Mouse (Mus musculus): ENCODE data around the gene Irf2bp2. TPM values are rescaled to one million over a fixed set of nuclear protein-coding genes. Genes with fewer than 3 reads are reported as not detected.
A peak's percentile ranks its signal among the peaks of the same experiment; 100 is the strongest.

The Irf2bp2 gene
- total RNA-seq (2015) = 95.9 and 105 TPM in 2 replicates
- total RNA-seq (2017) = 93.8 and 99.8 TPM in 2 replicates

DNA sequence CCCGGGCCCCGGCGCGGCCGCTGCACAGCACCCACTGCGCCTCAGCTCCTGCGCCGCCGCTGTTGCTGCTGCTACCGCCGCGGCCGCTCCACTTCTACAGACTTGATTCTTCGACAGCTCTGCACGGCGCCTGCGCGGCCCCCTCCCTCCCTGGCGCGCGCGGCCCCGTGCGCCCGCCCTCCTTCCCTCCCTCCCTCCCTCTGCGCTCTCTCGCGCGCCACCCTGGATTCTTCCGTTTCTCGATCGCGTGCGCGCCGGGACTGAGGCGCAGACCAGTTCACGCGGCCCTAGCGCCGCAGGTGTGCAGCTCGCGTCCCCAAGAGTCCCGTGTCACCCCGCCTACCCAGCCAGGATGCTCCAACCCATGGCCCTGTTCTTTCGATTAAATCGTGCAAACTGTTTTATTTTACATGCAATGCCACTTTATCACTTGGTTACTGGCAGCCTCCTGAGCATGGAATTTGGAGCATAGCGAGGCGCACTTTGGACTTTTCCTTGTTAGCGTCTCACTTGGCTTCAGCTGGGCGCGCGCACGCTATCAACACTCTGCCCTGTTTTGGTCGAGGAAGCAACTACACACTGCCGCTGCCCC, at the start of gene Irf2bp2:
Gene Irf2bp2, minus strand, starts transcription at position 98 of the 592 bp plus-strand sequence.
- ATAC-seq (ENCODE audit: poor library complexity, severe bottlenecking) = peak; percentile 20

DNA sequence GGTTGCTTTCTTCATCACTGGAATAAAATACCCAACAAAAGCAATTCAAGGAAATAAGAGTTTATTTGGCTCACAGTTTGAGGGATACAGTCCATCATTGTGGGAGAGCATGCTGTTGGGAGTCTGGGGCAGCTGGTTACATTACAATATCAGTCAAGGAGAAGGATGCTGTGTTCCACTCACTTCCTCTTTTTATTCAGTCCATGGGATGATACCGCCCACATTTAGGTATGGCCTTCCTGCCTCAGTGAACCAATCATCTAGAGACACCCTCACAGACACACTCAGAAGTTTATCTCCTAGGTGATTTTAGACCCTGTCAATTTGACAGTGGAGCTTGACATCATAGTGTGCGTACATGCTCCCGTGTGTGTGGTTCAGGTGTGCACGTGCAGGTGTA, 48.9 kb upstream of the Irf2bp2 start:
- peak; percentile 58; the same call in 1 of the 2 replicates for ATAC-seq (ENCODE audit: poor library complexity, severe bottlenecking)

GRCm38 (mm10) chr8:126641568-126642295, 47.9 kb upstream of the Irf2bp2 start:
- peak; percentile 28; the same call in 1 of the 2 replicates for ATAC-seq (ENCODE audit: poor library complexity, severe bottlenecking)

DNA sequence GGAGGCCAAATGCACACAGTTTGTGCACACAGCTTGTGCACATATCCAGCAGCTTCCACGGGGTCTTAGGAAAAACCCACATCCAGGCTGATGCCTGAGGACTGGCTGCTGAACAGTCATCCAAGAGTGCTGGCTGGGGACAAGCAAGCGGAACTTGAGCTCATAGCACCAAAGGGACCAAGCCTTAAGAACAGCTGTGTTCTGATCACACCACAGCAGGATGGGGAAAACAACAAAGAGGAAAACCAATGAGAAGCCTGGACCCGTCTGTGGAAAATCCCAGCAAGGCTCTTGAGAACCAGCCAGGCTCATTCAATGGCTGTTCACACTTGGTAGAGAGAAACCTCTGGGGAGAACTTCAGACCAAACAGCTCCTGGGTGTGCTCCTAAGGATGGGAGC, 45.4 kb upstream of the Irf2bp2 start:
- no peak for ATAC-seq (ENCODE audit: poor library complexity, severe bottlenecking)

- no peak for ATAC-seq (ENCODE audit: poor library complexity, severe bottlenecking)
Measured at GRCm38 (mm10) chr8:126638027-126638426, 44.2 kb upstream of the Irf2bp2 start.

DNA sequence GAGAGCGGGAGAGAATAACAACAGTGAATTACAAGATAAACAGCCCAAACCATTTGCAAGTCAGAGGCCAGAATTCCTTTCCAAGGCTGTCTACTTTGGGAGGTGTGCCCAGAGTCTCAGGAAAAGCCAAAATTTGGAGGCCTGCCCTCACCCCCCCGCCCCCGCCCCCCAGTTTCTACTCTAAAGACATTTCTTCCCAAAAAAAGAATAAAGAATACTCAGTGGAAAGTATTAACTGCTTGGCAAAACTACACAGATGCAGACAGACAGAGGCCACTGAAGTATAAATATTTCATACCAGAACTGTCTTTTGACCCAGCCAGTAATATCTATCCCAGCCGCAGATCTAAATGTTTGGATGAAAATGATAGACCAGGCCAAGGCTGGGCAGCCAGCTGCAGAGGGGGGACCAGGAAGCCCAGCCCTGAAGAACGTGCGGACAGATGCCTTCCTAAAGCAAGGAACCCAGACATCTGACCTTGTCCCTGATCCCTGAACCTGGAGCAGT, 40.8 kb upstream of the Irf2bp2 start:
- no peak for ATAC-seq (ENCODE audit: poor library complexity, severe bottlenecking)

GRCm38 (mm10) chr8:126628616-126629015, 34.8 kb upstream of the Irf2bp2 start:
- ATAC-seq (ENCODE audit: poor library complexity, severe bottlenecking) = peak; percentile 96

GRCm38 (mm10) chr8:126626415-126626814, 32.6 kb upstream of the Irf2bp2 start:
- ATAC-seq (ENCODE audit: poor library complexity, severe bottlenecking) = no peak; the same call in 1 of the 2 replicates

DNA sequence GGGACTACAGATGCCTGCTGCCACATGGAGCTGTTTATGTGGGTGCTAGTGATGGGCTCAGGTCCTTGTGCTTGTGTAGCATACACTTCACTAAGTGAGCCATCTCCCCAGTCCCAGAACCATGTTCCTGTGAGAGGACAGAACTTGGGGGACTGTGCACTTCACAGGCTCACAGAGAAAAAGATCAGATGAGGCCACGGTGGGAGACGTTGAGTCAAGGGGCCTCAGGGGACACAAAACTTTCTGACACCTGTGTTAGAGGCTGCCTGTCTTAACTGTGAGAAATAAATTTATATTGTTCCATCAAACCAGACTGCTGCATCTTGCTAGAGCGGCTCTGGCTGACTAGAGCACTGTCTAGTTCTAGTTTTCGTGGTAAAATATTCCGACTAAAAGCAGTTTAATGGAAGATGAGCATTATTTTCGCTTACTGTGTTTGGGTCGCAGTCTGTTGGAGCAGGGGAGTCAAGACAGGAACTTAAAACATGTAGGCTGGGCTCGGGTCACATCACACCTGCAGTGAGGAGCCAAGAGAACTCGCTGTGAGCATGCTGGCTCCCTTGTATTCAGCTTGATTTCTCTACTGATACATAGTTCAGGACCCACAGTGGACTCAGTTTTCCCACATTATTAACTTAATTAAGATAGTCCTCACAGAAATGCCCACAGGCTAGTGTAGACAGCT, 28.5 kb upstream of the Irf2bp2 start:
- ATAC-seq (ENCODE audit: poor library complexity, severe bottlenecking) = no peak

DNA sequence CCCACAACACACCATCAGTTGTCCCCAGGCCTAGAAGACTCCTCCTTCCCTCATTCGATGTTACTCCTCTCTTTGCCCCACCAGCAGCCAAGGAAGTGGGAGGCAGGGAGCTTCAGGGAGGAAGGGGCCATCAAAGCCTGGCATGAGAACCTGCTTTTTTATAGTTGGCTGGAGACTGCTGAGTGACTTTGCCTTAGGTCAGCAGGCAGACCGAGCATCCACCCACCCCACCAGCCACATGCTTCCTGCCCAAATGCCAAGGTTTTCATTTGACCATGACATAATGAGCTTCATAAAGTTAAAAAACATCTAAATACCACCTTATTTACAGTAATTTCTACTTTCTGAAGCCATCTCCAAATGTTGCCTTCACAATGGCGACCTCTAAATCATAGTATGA, 26.9 kb upstream of the Irf2bp2 start:
- no peak for ATAC-seq (ENCODE audit: poor library complexity, severe bottlenecking)

- ATAC-seq (ENCODE audit: poor library complexity, severe bottlenecking) = peak; percentile 68
Measured at GRCm38 (mm10) chr8:126619487-126619886, 25.7 kb upstream of the Irf2bp2 start.

- ATAC-seq (ENCODE audit: poor library complexity, severe bottlenecking) = no peak
Measured at GRCm38 (mm10) chr8:126617665-126618064, 23.9 kb upstream of the Irf2bp2 start.

DNA sequence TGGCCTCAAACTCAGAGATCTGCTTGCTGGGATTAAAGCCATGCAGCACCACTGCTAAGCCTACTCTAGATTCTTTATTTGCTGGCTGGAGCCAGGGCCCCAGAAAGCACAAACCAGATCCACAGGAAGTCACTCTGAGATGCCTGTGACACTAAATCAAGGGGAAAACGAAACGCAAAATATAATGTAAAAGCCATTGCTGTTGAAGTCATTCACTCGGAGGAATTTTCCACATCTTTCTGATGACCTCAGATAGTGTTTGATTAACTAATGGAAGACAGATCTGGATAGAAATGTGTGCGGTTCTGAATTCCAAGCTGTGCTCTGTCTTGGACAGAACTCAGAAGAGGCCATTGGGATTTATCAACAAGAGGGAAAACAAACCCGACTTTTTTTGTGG, 22.9 kb upstream of the Irf2bp2 start:
- ATAC-seq (ENCODE audit: poor library complexity, severe bottlenecking) = no peak

- peak; percentile 83 for ATAC-seq (ENCODE audit: poor library complexity, severe bottlenecking)
Measured at GRCm38 (mm10) chr8:126615765-126616164, 22.0 kb upstream of the Irf2bp2 start.

DNA sequence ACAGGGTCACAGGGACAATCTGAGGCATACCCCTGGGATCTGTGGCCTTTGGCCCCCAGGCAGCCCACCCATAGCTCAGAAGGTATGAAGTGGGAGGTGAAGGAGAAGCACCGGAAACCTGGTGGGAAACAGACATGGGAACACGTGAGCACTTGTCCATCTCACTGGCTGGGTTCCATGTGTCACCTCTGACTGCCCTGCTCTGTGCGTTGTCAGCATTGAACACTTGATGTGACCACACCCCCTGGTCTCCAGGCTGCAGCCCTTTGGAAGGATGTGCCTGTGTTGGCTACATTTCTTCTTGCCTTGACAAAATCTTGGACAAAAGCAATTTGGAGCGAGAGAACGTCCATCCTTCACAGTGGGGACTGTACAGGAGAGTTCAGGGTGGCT, 20.9 kb upstream of the Irf2bp2 start:
- no peak for ATAC-seq (ENCODE audit: poor library complexity, severe bottlenecking)

GRCm38 (mm10) chr8:126614062-126614739, 20.4 kb upstream of the Irf2bp2 start:
- peak; percentile 56 for ATAC-seq (ENCODE audit: poor library complexity, severe bottlenecking)

- ATAC-seq (ENCODE audit: poor library complexity, severe bottlenecking) = no peak
Measured at GRCm38 (mm10) chr8:126613143-126613542, 19.4 kb upstream of the Irf2bp2 start.

- no peak for ATAC-seq (ENCODE audit: poor library complexity, severe bottlenecking)
Measured at GRCm38 (mm10) chr8:126612739-126613138, 19.0 kb upstream of the Irf2bp2 start.

DNA sequence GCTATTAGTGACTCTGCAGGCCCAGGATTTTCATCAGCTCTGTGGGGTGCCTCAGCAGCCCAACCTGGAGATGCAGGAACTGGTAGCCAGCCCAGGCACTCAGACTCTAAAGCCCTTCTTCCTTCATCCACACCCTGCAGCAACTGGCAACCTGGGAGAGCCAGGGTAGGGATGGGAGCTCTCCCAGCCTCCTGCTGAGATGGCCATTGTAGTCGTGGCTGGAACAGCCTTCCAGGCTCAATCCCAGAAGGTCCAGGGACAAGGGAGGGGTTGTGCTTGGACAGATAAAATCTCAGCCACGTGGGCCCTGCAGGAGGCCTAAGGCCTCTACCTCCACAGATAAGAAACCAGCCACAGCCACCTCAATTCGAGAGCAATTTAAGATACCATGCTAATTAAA, 16.9 kb upstream of the Irf2bp2 start:
- ATAC-seq (ENCODE audit: poor library complexity, severe bottlenecking) = no peak

DNA sequence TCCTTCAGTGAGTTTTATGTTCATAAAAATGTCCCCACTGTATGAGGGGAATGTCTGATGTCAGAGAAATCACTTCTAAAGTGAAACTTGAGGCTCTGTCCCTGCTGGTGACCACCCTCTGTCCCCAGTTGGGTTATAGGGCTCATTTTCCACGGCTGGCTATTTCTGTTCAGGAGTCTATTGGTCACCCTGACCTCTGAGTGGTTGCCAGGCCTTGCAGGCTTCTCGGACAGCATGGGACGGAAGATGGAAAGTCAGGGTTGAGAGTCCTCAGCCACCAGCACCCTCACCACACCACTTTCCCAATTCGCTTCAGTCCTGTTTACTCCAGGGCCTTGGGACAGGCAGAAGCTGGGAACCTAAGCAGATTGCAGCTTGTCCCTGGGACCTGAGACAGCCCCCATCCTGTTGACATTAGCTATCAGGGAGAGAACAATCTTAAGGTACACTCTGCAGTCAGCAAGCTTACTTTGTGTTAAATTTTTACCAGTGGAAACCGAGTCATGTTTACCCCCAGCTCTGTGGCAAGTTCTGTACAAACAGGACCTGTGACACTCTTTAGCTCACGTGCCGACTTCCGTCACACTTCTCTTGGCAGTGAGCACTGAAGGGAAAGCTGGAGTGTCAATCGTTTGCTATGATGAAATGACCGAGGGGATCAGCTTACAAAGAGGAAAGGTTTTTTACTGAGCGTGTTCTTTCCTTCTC, 15.9 kb upstream of the Irf2bp2 start:
- ATAC-seq (ENCODE audit: poor library complexity, severe bottlenecking) = no peak

Data from megakaryocyte, adult 5-6 weeks (primary cell).